Mouse (Mus musculus) monocyte, adult 2 months (primary cell): Measurements from ENCODE around the gene Myom1.

Source experiments
- DNase-seq, 2 experiments: peaks; one replicate each; pipeline ENCODE4 v3.0.0; 2022; ENCODE audit warnings: low spot score in 2 of 2, low read depth in 1 of 2

The Myom1 gene

GRCm38 (mm10) chr17:71056405-71056804 lies 54.0 kb downstream of the Myom1 start:
- no peak for DNase-seq

DNA sequence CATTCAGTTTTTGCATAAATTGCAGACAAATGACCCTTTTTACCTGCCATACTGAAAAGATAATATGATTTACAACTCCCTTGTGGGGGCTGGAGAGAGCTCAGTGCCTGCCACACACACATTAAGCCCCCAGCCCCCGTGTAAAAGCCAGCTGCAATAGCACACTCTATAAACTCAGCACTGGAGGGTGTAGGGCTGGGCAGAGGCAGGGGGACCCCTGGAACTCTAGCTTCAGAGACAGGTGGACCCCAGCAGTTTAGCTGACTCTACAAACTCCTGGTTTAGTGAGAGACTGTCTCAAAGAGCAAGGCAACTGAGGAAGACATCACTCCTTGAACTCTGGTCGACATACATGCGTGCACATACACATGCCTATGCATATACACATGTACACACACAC lies 55.3 kb downstream of the Myom1 start:
- no peak for DNase-seq

DNA sequence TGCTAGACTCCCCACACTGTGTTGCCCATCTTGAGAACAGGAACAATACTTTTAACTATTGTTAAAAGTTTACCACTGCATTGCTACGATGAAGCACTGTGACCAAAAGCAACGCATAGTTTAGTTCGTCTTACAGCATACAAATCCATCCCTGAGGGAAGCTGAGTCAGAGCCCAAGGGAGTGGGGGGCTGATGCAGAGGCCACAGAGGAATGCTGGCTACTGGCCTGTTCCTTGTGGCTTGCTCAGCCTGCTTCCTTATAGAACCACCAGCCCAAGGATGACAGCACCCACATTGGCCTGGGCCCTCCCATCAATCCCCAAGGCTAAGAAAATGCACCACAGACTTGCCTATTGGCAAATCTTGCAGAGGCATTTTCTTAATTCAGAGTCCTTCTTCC lies 56.8 kb downstream of the Myom1 start:
- DNase-seq: no peak

DNA sequence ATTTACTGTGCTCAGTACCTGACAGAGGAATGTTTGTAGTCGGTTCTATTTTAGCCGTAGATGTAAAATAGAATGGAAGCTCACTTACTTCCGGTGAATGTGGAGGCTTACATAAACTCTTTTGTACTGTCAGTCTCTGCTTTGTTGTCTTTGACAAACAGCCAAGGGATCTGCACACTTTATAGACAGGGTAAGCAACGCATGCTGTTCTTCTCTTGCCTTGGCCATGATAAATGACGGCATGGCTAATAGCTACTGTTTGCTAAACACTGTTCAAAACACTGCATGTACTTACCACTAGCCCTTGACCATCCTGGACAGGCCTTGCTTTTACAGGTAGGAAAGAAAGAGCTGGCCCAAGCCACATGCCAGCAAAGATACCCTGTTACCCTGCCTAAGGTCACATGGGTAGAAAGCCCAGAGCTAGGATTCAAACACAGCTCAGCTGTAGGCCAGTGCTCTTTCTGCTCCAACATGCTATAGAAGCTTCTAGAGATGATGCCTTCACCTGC lies 59.7 kb downstream of the Myom1 start:
- no peak for DNase-seq

GRCm38 (mm10) chr17:71062870-71063602 lies 60.6 kb downstream of the Myom1 start:
- no peak for DNase-seq

GRCm38 (mm10) chr17:71064463-71065014 lies 62.1 kb downstream of the Myom1 start:
- no peak for DNase-seq

GRCm38 (mm10) chr17:71065127-71065526 lies 62.7 kb downstream of the Myom1 start:
- DNase-seq: no peak

DNA sequence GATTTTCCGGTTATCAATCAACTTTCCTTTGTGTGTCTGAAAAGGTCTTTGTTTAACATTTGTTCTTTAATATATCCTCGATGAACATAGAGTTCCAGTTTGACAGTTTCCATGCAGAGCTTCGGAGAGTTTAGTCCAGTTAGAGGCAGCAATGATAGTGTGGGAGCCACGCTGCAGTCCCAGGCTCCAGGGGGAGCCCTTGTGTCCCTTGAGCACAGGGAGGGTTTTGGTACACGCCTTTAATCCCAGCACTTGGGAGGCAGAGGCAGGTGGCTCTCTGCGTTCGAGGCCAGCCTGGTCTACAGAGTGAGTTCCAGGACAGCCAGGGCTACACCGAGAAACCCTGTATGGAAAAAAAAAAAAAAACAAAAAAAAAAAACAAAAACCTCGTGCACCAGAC lies 66.7 kb downstream of the Myom1 start:
- DNase-seq: no peak

DNA sequence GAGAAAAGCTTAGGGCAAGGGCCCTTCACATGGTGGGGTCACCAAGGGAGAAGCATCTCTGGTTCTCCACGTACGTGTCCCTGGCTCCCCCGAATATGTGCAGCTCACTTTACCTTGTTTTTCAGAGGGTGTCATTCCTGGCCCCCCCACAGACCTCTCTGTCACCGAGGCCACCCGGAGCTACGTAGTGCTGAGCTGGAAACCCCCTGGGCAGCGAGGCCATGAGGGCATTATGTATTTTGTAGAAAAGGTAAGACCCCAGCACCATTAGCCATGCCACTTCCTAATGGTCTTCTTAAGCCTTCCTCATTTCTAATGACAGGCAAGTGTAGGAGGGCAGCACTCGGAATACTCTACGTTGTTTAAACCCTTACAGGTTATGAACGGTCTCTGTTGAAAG lies 69.5 kb downstream of the Myom1 start:
- DNase-seq: no peak

DNA sequence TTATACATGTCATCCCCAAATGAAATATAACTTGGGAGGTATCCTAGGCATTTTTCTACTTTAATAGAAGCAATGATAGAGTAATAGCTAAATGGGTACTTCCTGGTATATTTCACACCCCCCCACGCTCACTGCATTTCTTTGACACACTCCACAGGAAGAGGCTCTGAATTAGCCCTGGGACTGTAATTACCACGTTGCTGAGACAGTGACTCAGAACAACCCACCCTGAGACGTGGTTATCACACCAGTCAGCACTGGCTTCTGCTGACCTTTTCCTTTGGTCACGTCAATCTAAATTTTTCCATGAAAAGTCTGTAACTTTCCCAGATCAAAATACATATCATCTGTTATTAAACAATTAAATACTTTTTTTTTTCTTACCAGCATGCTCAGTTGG lies 72.0 kb downstream of the Myom1 start:
- no peak for DNase-seq

DNA sequence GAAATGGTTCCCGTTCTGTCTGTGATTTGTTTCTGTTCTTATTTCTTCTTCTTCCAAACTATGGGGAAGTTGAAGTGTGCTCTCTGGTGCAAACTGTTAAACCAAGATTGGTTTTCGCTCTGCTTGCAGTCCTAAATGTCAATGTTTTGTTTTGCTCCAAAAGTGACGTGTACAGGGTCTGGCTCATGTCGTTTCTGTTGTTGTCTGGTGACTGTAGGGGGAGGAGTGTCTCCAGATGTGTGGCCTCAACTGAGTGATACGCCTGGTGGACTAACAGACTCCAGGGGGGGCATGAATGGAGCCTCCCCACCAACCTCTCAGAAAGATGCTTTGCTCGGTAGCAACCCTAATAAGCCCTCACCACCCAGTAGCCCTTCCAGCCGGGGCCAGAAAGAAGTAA lies 79.6 kb downstream of the Myom1 start:
- peak in 1 of 2 experiments; percentile 13 for DNase-seq

- DNase-seq: no peak
These were observed 84.5 kb downstream of the Myom1 start for GRCm38 (mm10) chr17:71086969-71087368.

DNA sequence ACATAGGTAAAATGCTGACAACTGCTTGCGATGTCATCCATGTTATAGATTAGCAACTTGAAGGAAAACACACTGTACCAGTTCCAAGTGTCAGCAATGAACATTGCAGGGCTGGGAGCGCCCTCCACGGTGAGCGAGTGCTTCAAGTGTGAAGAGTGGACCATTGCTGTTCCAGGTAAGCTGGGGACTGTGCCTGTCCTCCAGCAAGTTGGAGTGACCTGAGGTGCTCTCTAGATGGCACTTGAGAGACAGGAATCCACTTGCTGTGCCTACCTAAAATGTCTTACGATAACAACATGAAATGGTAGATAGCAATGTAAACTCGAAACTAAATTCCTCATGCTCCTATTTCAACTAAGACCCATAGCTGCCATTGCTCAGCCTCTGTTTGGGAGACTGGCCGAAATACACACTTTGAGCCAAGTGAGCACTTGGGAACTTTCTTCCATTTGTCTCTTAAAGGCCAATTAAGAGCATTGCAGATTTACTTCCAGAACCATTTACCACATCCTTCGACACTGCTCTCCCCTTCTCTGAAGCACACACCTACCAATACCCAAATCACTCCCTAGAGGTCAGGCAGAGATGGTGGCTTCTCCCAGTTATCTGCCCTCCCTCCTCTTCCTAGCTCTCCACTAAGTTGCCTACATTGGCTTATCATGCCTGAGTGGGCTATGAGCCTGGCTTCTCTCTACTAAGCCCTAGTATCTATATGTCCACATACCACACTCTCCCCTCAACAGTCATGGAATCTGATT lies 85.1 kb downstream of the Myom1 start:
- no peak for DNase-seq

GRCm38 (mm10) chr17:71088154-71088521 lies 85.7 kb downstream of the Myom1 start:
- no peak for DNase-seq

GRCm38 (mm10) chr17:71088991-71089434 lies 86.6 kb downstream of the Myom1 start:
- DNase-seq: no peak

- DNase-seq: no peak
These were observed 87.5 kb downstream of the Myom1 start for GRCm38 (mm10) chr17:71089781-71090480.

GRCm38 (mm10) chr17:71091024-71091423 lies 88.6 kb downstream of the Myom1 start:
- DNase-seq: no peak

DNA sequence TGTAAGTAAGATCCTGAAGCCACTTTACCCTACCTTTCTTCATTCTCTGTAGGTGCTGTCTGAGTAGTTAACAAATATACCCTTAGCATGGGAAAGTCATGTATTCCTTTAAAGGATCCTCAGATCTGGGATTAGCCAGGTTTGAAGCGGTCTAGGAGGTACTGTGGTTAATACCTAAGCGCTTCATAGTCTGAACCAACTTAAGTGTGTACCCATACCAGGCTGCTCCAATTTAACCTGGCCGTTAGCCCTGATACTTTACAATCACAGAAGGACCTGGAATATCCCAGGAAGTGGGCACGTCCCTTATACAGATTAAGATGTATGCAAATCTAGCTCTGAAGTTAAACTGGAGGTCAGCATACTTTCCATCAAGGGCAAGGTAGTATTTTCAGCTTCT lies 89.9 kb downstream of the Myom1 start:
- DNase-seq: no peak

DNA sequence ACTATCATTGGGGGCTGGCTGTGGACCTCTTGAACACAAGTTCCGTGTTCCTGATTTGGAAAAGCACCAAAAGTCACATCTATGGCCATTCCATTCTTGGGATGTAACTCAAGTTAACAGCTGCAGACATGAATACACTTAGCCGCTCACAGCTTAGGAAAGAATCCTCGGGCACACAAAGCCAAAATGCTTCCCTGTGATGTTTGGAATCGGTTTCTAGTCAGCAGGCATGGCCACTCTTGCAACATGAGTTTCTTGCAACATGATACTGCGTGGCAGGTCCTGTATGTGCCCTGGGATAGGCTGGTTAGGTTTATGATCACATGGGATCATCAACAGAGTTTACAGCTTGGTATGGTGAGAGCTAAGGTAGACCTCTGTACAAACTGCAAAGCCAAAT lies 91.4 kb downstream of the Myom1 start:
- no peak for DNase-seq

DNA sequence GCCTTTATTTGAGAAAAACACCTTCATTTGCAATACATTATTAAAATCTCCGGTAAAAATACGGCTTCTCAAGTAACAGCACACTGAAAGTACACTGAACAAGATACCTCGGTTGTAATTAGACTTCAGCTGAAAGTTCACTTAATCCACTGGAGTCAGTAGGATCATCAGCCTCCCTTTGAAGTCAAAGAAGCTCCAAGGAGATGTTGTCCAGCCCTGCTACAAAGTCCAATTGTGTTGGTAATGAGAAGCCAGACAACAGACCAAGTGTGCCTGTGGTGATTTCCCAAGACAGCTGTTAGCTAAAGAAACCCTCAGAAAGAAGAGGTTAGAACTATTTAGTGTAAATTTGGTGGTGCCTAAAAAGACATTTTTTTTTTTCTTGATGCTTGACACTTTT lies 92.0 kb downstream of the Myom1 start:
- DNase-seq: no peak

DNA sequence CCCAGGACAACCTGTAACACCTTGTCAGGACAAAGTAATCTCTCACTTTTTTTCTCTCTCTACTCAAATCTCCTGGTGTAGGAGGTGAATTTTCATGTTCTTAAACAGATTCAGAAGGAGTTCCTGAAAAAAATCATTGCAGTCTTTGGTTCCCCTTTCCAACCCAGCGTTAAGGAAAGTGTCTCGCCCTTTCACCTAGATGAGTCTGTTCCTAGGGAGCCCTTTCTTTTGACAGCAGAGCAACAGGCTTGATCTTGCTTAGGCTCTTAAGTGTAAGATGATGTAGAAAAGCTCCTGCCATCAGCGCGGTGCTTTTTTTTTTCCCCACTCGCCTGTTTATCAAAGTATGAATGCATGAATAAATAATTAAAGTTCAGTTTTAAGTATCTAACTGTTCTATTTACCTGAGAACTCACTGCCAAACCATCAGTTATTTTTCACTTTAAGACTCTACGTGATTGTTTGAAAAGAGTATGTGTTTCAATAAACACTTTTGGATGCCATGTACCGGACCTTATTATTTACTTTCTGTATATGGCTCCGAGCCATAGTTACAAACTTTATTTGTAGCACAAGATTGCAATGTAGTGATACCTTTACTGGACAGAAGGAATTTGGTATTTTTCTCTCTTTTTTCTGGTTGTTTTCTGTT lies 94.2 kb downstream of the Myom1 start:
- no peak for DNase-seq
